Mouse (Mus musculus) urinary bladder, adult 18-20 months (tissue): ENCODE data around the gene Rbpj.

Experiments used
- DNase-seq, 2 experiments: peaks; one replicate each; pipeline ENCODE4 v3.0.0; 2022; ENCODE audit warnings: low spot score in 2 of 2, mixed read lengths in 2 of 2

Rbpj gene

GRCm38 (mm10) chr5:53465883-53466282 lies at the start of gene Rbpj:
Gene Rbpj (plus strand): TSS chr5:53466152.
- DNase-seq, result no peak

- no peak for DNase-seq
Observed at GRCm38 (mm10) chr5:53420777-53421176, 45.2 kb upstream of the Rbpj start.

DNA sequence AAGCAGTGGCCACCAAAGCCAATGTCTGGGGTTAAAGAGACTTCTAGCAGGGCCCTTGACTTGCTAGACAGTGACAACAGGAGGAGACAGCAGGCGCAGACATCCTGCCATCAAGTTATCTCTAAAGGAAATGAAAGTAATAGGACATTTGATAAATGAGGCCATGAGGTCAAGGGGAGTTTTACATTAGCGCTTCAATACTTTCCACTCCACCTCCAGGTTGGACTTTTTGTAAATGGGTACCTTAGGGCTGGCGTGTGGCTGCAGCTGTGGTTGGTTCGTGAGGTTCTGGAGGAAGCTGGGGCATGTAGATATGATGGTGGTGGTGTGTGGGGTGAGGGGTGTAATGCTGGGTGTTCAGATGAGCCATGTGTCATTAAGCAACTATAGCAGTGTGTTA lies 44.7 kb upstream of the Rbpj start:
- no peak for DNase-seq

GRCm38 (mm10) chr5:53427411-53427810 lies 38.5 kb upstream of the Rbpj start:
- DNase-seq, result no peak

- peak in 1 of 2 experiments; percentile 70 for DNase-seq
Observed at GRCm38 (mm10) chr5:53429683-53430477, 36.1 kb upstream of the Rbpj start.

DNA sequence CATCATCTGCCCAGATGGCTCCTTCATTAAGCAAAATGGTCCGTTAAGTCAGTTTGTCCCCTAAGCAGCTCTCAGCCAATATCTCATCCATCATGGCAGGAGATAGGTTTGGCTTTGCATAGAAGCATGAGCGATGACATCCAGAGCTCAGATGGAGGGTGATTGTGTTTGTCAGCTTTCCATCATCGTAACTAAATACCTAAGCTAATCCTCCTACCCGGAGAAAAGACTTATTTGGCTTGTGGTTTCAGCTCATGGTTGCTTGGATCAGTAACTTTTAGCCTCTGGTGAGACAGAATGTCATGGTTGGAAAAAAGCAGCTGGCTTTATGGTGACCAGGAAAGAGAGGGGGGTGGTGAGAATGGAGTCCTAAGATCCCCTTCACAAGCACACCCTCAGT lies 33.5 kb upstream of the Rbpj start:
- no peak for DNase-seq

- no peak for DNase-seq
Observed at GRCm38 (mm10) chr5:53436905-53437632, 28.9 kb upstream of the Rbpj start.

- DNase-seq, result no peak
Observed at GRCm38 (mm10) chr5:53437767-53438166, 28.2 kb upstream of the Rbpj start.

DNA sequence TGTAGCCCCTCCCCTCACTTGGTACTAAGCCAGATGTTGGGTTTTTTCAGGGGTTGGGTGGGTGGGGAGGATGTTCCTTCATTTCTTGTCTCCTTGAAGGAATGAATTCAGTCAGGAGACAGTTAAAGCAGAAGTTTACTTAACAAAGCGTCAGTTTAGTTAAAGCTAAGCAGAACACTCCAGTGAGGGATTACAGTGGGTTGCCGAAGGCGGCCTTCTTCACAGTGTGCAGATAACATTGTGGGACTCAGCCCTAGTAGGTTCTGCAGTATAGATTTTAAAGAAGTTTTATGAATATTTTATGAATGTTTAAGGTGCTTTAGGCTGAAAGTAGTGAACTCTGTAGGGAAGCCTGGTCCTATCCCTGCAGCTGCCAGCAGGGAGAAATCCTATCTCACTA lies 27.7 kb upstream of the Rbpj start:
- no peak for DNase-seq

DNA sequence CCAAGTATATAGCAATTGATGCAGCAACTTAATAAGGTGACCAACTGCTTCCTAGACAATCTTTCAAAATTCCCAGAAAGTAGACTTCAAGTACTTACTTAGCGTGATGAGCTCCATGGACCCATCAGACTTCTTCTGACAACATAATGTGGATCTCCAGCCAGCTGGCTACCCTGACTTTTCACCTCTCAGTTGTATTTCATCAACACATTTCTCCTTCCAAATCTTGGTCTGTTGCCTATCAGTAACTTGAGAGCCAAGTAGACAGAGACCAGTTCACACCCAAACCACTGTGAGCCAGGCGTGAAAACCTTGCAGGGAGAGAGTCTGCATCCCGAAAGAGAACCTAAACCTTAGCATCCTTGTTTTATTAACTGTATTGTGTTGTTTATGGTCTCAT lies 26.3 kb upstream of the Rbpj start:
- DNase-seq, result no peak

DNA sequence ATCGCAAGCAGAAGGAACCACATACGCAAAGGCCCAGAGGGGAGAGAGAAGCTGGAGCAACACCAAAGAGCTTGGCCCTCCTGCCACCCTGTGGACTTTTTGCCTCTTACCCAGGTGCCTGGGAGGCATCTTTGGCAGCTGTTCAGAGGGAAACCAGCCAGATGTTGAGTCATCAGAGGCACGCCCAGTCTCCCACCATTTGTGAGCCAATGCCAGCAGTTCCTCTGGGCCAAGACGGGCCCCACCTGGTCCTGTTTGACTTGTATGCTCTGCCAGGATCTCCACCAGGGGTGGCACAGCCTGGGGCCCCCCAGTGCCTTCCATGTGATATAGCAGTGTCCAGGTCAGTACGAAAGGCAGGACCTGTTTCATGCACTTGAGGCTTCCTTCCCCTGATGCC lies 21.9 kb upstream of the Rbpj start:
- DNase-seq, result peak; percentile 55 to 58

DNA sequence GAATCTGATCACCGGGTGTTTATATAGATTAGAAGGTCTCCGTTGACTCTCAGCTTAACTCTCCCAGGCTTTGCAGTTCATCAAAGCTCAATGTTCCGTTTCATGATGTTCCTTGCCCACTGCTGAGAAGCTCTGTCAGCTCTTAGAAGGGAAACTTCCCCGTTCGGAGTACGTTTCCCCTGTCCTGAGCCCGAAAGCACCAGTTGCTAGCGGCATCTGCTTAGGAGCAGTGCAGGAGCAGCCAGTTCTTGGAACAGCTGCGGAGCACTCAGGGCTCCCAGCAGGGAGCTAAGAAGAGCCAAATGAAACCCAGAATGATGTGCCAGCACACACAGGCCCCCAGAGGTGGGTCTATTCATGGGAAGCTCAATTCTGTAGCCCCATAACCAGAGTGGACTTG lies 15.0 kb upstream of the Rbpj start:
- no peak for DNase-seq

DNA sequence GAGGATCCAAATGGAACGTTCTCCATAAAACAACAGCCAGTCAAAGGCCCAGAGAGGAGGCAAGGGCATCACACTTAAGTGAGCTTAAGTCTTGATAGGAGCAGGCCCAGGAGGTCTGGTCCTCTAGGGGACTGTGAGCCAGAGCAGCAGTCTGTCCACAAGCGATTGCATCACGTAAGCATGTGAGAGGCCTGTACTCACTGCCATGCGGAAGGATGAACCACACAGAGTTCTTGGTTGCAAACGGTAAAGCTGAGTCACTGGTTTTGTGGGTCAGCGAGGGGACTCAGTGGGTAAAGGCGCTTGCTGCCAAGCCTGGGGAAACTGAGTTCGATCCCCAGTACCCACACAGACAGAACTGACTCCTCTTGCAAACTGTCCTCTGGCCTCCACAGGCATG lies 14.1 kb upstream of the Rbpj start:
- DNase-seq, result no peak

DNA sequence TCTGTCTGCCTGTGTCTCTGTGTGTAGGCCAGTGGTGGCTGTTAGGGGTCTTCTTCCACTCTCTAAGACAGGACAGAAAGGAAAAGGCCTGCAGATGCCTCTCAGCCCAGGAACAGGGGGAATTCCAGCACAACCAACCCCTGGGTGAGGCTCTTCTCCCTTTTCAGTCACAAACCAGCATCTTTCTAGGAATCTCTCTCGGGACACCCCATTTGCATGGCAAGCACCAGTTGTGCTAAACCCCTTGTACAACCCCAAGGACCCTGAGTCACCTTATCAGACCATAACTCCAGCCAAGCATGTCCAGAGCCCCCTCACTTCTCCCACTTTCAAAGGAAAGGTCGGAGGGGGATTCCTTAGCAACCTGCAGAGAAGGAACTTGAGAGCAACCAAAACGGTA lies 13.0 kb upstream of the Rbpj start:
- no peak for DNase-seq

DNA sequence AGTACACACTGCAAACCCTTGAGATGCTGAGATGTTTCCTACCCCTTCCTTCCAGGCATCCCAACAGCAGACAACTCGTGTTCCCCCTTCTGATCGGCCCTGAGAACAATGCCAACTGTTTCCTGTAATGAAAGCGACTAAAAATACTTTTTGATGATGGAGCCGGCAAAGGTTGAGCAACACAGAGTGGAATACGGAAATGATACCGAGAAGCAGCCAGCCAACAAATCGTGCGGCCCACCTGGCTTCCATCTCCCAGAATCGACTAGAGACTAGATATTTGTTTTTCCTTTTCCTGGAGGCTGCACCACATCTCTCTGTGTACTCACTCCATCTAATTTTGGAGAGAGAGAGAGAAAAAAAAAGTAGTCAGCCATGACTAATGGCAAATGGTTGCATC lies 11.2 kb upstream of the Rbpj start:
- DNase-seq, result no peak

- DNase-seq, result no peak
Observed at GRCm38 (mm10) chr5:53455459-53455858, 10.5 kb upstream of the Rbpj start.

GRCm38 (mm10) chr5:53460196-53460595 lies 5.8 kb upstream of the Rbpj start:
- DNase-seq, result no peak

- DNase-seq, result peak in 1 of 2 experiments; percentile 39
Observed at GRCm38 (mm10) chr5:53463098-53464018, 2.6 kb upstream of the Rbpj start.

DNA sequence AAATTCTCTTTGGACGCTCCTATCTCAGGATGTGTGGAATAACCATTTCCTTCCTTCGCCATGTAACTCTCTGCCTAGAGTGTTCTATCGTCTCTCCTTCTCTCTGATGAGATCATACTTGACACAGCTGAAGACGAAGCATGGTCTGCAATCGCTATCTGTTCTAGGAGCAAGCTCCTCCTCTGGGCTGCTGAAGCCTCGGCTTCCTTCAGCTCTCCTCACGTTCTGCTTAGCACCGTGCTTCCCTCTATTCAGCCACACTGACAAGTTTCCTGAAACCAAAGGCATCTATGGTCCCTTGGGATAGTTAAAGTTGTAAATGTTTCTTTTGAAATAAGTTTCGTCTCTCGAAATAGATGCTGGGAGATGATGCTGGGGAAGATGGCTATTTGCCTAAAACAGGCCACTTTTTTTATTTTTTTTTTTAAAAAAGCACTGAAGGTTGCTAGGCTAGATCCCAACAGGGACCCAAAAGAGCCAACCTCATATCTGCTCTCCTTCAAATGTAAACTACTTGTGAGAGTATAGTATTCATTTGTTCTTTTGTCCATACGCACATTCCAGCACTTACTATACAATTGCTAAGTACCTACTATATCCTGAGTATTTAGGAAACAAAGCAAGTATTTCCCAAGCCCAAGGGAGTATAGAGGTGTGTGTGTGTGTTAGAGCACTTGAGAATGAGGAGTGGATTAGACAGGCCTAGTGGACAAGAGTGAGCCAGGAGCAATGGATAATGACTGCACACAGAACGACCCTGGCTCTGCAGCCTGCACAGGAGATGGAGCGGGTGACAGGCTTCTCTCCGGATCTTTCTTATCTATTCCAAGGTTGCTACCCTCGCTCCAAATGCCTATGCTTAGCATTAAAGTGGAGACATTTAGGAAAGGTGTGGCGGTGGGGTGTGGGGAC lies 726 bp downstream of the Rbpj start:
- DNase-seq, result no peak

- no peak for DNase-seq
Observed at GRCm38 (mm10) chr5:53467602-53468001, 1.6 kb downstream of the Rbpj start.

DNA sequence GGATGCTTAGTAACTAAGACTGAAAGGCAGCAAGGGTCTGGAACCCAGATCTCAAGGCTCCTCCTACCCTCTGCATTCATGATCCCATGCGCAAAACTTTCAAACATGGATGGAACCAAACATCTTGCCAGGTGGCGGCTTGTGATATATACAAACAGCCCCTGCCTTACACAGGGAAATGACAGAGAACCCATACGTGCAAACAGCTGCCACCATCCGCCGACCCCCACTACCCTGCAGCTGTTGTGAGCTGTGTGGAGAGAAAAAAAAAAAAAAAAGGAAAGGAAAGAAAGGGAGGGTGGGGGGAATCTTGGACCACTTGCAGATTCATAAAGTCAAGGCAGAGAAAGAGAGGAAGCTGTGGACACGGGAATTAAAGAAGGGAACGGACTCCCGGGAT lies 2.4 kb downstream of the Rbpj start:
- DNase-seq, result no peak
